10 mouse cellular contexts compared by ENCODE assay signal in genomic region chr12:61175331-61175730, GRCm38 (mm10).
DNase-seq lines count a peak whose midpoint lies in the region; ATAC-seq lines count a peak whose summit lies in the region.
"Had no signal": no experiment of that assay in that cellular context is flagged by ENCODE, and none has a peak within 500 bp of the region (broad histone marks: within the 10 kb centered on the region; RNA-seq: fewer than 3 reads in every experiment).

No protein-coding gene starts in this region.

- no peak for ATAC-seq in hindbrain, embryonic 12.5 days (ENCODE audit: low FRiP score)
- ATAC-seq in megakaryocyte progenitor cell, adult 5-6 weeks (replicated peaks; ENCODE audit: poor library complexity): no peak
- ATAC-seq: Patski had no signal

- no peak overlapping the region for H3K4me2 ChIP-seq in hindbrain, embryonic 12.5 days (replicated peaks)
- H3K4me2 ChIP-seq: lung, embryonic 15.5 days had no signal

- no peaks in the 10 kb centered on the region for H3K36me3 ChIP-seq in hindbrain, embryonic 10.5 days
- no peaks in the 10 kb centered on the region for H3K36me3 ChIP-seq in hindbrain, embryonic 12.5 days
- H3K36me3 ChIP-seq: lung, embryonic 15.5 days had no signal

- DNase-seq in hindbrain, embryonic 10.5 days (ENCODE audit: low spot score): peak; percentile 44
- peak; percentile 68 for DNase-seq in testis, postnatal 10 days (ENCODE audit: low spot score)
- DNase-seq in testis, postnatal 14 days (ENCODE audit: low spot score): no peak
- peak; percentile 26 for DNase-seq in embryo, embryonic 11.5 days (ENCODE audit: low read depth, low spot score)
- DNase-seq in retina, postnatal 1 day: peak; percentile 72
- DNase-seq in cerebellum, adult 9-10 months: no peak

- 62% methylated on average over 4 of the region's 4 CpGs for WGBS in hindbrain, embryonic 10.5 days
- WGBS in hindbrain, embryonic 12.5 days: 53% methylated on average over 4 of the region's 4 CpGs

- H3K27ac ChIP-seq in hindbrain, embryonic 10.5 days: no peak overlapping the region
- no peak overlapping the region for H3K27ac ChIP-seq in hindbrain, embryonic 12.5 days
- H3K27ac ChIP-seq: lung, embryonic 15.5 days had no signal

- H3K9ac ChIP-seq in hindbrain, embryonic 12.5 days: no peak overlapping the region
- H3K9ac ChIP-seq: lung, embryonic 15.5 days had no signal

- H3K4me3 ChIP-seq in hindbrain, embryonic 10.5 days: no peak overlapping the region
- H3K4me3 ChIP-seq in hindbrain, embryonic 12.5 days: no peak overlapping the region
- H3K4me3 ChIP-seq: lung, embryonic 15.5 days had no signal

- no peaks in the 10 kb centered on the region for H3K4me1 ChIP-seq in hindbrain, embryonic 10.5 days (replicated peaks)
- no peaks in the 10 kb centered on the region for H3K4me1 ChIP-seq in hindbrain, embryonic 12.5 days
- H3K4me1 ChIP-seq: lung, embryonic 15.5 days had no signal

- no peaks in the 10 kb centered on the region for H3K9me3 ChIP-seq in hindbrain, embryonic 10.5 days
- no peaks in the 10 kb centered on the region for H3K9me3 ChIP-seq in hindbrain, embryonic 12.5 days (replicated peaks)
- H3K9me3 ChIP-seq: lung, embryonic 15.5 days had no signal

- no peaks in the 10 kb centered on the region for H3K27me3 ChIP-seq in hindbrain, embryonic 10.5 days (ENCODE audit: insufficient read depth, poor library complexity, severe bottlenecking)
- no peaks in the 10 kb centered on the region for H3K27me3 ChIP-seq in hindbrain, embryonic 12.5 days
- H3K27me3 ChIP-seq: lung, embryonic 15.5 days; Patski had no signal

Comparison
In these comparisons a context has a peak if more than half of its experiments do, and no peak if none do; other contexts are left out.
1. DNase-seq: peak in hindbrain, embryonic 10.5 days (single experiment), testis, postnatal 10 days (single experiment), embryo, embryonic 11.5 days (single experiment) and retina, postnatal 1 day (single experiment); none in testis, postnatal 14 days (single experiment) and cerebellum, adult 9-10 months (single experiment).